Mouse (Mus musculus): Measurements from ENCODE around the gene Phf21b.
"Not testable (repeated sequence)": the region's sequence is repeated elsewhere in the genome, so short reads cannot be mapped to it uniquely, and the experiment has no call there.

Phf21b gene

DNA sequence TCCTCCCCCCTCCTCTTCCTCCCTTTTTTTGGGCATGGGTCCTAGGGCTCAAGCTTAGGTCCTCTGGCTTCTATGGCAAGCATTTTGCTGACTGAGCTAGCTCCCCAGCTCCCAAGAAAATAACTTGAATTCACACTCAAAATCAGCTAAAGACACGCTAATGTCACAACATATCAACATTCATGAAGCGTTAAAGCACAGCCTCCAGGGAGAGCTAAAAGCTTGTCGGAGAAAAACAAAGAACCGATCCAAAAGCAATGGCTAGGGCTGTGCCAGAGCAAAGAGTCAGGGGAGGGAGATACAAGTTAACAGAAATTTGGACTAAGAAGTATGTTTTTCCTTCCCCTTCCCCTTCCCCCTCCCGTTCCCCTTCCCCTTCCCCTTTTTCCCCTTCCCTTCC is 77.3 kb downstream of the Phf21b start:
- no peak for DNase-seq (ENCODE audit: extremely low read depth, low read depth)

DNA sequence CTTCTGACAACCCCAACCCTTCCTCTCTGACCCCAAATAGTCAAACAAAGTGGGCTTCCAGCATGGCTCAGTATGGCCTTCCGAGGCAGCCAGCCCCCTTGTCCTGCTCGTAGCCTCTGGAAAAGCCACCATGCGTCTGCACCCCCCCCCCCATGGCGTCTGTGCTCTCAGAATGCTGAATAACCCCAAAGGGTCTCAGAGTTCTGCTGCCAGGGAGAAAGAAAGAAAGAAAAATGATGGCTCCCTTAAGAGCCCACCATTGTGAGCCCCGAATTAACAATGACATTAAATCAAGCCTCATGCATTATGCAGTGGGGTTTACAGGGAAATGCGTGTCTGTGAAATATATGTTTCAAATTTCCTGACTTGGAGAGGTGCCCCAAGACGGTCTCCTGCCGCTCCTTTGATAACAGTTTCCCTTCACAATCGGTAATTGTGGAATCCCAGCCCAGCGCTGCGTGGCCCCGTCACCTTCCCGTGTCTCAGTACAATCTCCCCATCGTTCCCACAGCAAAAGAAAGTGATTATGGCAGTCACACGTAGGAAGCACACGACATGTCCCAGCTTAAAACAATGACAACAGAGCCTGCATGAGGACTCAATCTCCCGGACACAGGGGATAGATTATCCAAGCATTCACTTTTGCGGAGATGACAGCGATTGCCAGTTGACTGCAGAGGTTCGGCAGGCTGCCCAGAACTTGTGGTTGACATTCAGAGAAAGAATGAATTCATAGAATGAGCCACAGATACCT is 80.3 kb downstream of the Phf21b start:
- no peak for DNase-seq (ENCODE audit: extremely low read depth, low read depth)

DNA sequence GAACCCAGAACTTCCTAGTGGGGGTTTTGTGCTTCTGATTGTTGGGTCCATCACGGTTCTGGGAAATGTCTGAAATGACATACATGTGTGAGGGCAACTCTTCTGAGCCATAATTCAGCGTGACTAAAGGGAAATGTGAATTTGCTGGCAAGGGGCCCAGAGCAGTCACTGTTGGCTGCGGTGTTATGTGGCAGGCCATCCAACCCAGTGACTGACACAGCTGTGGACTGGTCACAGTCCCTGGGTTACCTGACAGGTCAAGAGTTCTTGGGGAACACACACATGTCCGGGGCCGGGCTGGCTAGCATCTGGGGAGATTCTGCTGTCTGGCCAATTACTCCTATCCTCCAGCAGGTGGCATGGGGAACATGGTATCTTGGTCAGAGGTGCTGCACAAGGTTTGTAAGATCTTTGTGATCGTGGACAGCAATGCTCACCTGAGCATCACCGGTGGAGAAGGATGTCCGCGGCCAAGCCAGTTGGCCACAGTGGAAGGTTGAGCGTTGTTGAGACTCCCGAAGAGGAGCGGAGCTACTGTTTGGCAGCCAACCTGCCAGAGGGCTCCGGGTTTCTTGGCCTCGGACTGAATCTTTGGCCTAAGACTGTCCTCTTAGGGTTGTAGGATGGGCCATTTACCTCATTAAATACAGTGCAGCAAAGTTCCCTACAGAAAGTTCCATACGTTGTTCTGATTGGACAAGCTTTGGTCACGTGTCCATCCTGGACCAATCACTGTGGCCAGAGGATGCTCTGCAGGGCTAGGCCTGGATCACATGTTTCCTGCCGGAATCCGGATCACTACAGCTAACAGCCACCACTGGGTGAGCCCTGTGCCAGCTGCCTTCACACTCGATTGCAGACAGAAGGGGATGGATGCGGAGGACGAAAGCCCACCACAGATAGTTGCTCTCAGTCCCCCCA is 83.4 kb downstream of the Phf21b start:
- peak; percentile 56 for DNase-seq (ENCODE audit: extremely low read depth, low read depth)

DNA sequence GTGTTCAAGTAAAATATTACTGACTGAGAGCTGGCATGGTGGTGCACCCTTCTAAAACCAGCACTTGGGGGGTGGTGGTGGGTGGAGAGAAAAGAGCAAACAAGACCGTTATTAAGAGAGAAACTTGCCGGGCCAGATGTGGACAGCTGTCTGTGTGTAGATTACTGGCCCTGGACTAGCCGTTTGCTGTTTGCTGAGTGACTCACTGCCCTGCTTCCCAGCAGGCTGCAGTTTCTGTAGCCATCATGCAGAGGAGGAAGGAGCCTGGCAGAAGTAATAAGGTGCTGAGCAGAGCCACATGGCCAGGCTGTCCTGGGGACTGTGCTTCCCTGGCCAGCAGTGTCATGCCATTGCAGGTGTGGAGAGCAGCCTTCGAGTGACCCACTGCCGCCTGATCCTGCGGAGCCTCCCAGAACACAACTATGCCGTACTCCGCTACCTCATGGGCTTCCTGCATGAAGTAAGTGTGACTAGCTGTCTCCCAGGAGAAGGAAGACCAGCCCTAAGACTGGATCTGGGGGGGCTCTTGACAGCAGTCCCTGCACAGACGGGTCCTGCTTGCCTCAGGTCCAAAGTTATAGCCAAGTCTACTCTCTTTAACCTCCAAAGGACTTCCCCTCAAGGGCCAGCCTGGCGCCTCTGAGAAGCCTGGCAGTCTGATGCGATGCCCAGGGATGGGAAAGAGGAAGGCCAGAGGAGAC is 86.1 kb downstream of the Phf21b start:
- no peak for DNase-seq (ENCODE audit: extremely low read depth, low read depth)

DNA sequence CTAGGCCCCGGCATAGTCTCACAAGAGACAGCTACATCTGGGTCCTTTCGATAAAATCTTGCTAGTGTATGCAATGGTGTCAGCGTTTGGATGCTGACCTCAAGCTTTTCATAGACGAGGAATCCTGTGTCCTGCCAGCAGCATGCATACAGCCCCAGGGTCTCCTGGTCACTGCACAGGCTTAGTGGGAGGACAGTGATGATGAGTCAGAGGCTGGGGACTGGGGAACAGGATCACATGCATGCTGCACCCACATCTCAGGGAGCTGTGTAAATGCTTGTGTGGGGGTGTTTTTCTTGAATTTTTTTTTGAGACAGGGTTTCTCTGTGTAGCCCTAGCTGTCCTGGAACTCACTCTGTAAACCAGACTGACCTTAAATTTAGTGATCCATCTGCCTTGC is 87.3 kb downstream of the Phf21b start:
- DNase-seq (ENCODE audit: extremely low read depth, low read depth) = not testable (repeated sequence)

DNA sequence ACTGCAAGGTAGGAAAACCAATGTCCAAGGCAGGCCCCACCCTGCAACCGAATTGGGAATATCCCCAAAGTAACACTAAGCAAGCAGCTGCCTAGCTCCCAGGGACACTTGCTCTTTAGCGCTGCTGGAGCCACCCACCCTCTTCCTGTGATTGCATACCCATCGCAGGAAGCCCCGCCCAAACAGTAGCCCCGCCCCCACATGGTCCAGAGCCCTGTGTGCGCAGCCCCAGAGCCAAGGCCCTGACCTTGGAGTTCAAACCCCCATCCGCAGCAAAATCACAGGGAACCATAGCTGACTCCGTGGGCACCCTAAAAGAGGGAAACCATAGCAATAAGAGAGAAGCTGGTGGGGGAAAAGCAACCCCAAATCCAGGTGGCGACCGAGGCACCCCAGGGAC is 89.2 kb downstream of the Phf21b start:
- no peak for DNase-seq (ENCODE audit: extremely low read depth, low read depth)

DNA sequence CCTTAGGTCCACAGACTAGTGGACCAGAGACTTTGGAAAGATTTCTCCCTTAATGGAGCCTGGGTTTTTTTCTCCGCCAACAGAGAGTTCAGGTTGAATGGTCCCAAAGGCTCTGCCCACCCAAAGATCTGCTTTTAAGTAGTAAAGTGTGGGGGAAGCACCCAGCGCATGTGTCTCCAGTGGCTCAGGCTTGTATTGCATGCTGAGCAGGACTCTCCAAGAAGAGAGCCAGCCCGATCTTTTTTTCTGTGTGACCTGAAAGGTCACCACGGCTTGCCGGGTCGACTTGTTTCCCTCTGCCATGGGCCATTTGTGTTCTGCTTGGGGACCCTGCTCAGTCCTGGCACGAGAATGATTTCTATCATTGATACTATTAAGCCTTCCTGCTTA is 92.4 kb downstream of the Phf21b start:
- DNase-seq (ENCODE audit: extremely low read depth, low read depth) = no peak

DNA sequence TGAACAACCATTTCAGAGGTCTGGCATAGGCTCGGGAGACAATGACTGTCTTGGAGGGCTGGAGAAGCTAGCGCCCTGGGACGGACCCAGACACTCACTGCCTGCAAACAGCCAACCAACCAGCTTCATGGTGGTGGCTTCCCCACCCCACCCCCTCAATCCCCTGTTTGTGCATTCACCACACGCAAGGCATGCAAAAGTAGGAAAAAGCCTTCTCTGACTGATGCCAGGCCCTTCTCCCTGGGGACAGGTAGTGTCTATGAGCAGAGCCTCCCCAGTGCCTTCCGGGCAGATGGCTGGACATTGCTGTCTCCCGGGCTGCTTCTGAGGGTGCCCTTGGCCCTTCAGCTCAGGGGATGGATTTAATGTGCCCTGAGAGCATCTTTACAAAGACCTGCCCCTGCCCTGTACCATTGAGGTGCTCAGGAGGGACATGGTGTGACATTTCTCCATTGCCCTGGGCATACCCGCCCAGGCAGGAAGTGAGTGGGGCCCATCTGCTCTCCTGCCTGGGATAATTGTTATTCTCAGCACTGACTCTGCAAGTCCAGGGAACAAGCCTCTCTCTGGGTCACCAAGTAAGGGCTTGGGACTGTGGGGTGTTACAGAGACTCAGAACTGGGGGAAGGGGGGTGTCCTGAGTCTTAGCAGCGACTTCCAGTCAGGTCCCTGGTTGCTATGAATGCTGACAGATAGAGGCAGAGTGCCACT is 93.0 kb downstream of the Phf21b start:
- DNase-seq (ENCODE audit: extremely low read depth, low read depth) = no peak

DNA sequence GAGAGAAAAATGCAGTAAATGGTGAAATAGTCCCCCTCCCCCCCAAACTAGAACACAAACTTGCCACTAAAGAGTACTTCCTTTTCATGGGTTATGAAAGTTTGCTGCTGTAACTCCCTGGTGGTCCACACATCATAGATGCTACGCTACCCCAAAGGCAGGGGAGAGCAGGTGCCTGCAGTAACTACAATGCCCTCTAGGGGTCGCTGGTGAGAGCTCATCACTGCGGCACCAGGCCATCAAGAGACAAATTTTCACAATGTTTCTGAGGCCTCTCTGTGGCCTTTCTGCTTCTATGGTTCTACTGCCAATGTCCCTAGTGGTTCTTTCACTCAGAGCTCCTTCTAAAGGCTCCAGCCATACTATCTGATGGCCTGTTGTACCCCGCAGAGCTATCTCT is 97.4 kb downstream of the Phf21b start:
- DNase-seq (ENCODE audit: extremely low read depth, low read depth) = peak; percentile 21

DNA sequence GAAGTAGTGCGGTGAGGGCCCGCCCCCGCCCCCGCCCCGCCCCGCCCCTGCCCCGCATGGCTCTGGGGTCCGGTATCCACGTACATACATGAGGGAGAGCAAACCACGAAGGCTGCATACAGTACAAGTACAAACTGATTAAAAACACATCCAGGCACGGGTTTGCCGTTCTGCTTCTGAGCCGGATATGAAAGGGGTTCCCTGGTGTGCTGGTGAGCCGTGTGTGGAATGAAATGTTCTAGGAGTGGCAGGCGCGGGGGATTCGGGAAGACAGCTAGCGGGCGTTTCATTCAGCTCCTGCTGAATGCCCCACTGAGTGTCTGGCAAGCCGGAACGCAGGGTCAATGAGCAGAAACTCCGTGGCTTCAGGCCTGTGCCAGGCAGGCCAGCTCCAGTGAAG is 99.4 kb downstream of the Phf21b start:
- DNase-seq (ENCODE audit: extremely low read depth, low read depth) = no peak

DNA sequence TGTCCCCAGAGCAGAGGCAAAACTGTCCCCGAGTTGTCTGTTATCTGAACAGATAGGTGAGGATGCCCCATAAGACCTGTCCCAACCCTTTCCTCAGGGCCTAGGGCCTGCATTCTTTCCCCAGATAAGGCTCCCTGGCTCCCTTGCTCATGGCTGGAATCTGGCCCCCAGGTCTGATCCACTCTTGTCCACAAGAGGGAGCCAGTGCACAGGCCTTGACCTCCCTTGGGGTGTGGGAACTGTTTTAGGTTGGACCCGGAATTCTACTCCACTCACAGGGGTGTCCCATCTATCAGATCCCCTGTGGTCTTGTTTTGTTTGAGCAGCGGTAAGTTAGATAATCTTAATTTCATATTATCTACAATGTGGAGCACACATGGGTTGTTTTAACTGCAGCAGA is 100.9 kb downstream of the Phf21b start:
- DNase-seq (ENCODE audit: extremely low read depth, low read depth) = peak; percentile 33

DNA sequence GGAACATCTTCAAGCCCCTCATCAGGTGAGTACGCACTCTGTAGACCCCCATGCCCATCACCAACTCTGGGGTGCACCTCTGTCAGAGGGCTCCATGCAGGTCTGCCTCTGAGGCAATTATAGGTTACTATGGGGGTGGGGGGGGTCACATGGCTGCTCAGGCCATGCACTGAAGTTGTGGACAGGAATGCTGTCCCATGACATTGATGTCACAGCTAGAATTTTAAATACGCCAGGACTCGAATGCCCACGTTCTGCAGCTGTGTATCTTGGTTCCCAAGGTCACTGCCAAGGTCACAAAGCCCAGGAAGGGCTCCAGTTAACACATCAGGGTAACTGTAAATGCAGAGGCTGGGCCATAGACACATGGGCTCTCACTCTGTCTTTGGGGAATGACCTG is 110.0 kb downstream of the Phf21b start:
- DNase-seq (ENCODE audit: extremely low read depth, low read depth) = no peak

DNA sequence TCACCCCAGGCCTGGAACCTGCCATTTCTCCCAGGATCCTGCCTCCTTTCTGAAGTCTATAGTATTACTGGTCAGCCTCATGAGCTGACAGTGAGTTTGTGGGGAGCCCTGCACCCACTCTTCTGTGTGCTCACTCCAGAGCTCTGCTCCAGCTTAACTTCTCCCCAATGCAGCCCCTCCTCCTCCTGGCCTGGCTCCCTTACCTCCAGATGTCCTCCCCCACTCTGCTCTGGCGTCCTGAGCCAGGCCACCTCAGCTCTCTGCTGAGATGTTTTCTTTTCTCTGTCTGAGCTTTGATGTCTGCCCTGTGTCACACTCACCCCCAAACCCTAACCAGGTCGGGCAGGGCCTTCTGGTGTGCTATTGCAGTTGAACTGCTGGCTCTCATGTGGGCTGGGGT is 111.5 kb downstream of the Phf21b start:
- no peak for DNase-seq (ENCODE audit: extremely low read depth, low read depth)

DNA sequence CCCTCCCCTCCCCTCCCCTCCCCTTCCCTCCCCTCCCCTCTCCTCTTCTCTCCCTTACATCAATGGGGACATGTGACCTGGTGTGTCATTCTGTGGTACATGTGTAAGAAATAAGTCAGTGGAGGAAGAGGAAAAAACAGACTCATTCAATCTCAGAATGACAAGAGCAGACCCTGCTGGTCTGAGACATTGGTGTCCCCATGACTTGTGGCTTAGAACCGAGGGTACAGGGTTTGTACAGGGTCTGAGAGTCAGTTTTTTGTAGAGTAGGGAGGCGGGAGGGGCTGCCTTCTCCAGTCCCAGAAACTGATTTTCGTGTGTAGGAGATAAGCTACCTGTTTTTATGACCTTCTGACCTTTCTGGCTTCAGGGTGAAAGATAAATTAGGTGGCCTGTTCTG is 112.5 kb downstream of the Phf21b start:
- DNase-seq (ENCODE audit: extremely low read depth, low read depth) = no peak

DNA sequence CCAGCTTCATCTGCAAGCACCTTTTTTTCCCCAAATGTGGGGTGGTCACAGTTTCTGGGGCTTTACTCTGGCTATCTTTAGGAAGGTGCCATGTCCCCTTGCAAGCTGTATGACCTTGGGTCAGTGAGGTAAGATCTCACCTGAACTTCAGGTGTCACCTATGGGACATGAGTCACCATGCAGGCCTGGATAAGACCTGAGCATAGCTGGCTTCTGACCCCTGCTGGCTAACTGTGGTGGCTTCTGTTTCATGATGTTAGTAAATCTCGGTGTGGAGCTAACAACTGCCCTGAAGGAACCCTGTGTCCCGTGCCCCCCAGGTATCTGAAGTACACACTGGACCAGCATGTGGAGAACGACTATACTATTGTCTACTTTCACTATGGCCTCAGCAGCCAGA is 114.3 kb downstream of the Phf21b start:
- no peak for DNase-seq (ENCODE audit: extremely low read depth, low read depth)

DNA sequence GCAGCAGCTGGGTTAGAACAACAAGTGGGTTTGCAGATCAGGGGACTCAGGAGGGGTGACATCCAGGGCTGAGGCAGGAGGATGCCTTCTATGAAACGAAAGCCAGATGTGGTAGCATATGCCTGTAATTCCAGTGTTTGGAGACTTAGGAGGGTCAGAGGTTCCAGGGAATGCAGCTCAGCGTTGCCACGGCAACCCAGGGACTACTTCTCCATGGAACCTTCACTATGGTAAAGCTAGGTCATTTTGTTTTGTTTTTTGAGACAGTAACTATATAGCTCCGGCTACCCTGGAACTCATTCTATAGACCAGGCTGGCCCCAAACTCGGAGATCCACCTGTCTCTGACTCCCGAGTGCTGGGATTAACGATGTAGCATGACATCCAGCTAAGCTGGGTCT is 117.6 kb downstream of the Phf21b start:
- DNase-seq (ENCODE audit: extremely low read depth, low read depth) = no peak

DNA sequence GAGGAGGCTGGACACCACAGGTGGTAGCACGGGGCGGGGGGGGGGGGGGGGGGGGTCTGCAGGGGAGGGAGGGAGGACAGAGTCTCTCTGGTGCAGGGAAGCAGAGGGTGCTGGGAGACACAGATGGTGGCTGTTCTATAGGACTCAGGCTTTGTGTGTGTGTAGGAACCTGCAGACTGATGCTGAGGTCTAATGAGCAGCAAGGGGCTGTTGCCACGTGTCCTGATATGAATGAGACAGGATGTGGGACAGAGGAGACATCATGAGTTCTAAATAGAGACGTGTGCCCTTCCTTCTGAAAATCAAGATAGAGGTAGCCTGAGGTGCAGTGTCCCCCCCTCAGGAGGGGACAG is 118.9 kb downstream of the Phf21b start:
- DNase-seq (ENCODE audit: extremely low read depth, low read depth) = no peak

DNA sequence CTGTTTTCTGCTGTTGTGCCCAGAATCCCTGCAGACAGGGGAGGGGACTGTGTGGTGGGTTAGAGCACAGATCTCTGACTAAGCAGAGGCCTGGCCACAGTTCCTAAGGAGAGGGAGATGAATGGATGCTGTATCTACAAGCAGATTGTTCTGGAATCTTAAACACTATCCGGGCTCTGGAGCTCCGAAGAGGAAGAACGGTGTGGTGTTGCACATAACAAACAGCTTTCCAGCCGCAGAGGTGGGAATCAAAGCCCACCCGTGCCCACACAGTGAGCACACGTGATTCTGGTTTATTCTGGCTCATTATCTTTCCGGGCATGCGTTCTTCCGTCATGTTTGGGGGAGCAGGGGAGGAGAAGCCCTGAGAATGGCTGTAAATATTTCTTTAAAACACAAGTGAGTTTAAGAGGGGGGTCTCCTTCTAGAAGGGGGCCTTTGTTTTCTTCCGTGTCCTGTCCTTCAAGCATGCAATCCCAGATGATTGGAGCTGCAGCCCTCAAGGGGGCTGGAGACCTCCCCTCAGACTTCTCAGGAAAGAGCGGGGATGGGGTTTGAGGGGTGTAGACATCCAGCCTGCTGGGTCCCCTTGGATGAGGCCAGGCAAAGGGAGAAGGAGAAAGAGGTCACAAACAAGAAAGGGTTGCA is 119.4 kb downstream of the Phf21b start:
- DNase-seq (ENCODE audit: extremely low read depth, low read depth) = no peak
